Mouse (Mus musculus): Measurements from ENCODE around the gene Pisd. TPM values are rescaled to one million over a fixed set of nuclear protein-coding genes. Genes with fewer than 3 reads are reported as not detected.
A peak's percentile ranks its signal among the peaks of the same experiment; 100 is the strongest.
"Not testable (repeated sequence)": the region's sequence is repeated elsewhere in the genome, so short reads cannot be mapped to it uniquely, and the experiment has no call there.

The Pisd gene
- total RNA-seq (2021): 10 to 100 TPM; 28.5 to 29.1 TPM

DNA sequence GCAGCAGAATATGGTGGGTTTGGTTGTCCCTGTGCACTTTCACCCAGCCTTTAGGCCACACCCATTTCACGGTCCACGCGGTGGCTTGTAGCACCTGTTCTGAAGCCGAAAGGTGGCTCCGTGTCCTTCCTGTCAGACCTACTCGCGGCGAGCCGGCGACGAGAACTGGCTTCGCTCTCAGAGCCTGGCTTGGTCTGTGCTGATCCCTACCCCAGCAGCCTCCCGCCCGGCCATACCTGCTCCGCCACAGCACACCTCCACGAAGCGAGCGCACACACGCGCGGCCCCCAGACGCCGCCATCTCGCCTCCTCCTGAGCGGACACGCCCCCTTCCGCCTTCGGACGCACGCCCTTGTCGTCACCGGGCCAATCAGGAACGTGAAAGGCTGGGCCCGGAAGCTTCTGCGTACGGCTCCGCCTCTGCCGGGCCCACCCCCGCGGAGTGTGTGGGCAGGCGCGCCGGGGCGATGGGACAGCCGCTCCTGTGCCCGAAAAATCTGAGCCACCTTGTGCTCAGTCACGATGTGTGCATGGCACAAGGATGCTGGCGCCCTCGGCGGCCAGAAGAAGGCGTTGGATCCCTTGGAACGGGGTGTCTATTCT lies at the start of gene Pisd:
Gene Pisd (minus strand): TSS at position 334 of the 603 bp plus-strand sequence.
- peak; percentile 94 for DNase-seq
- intact Hi-C loops (cut with DNase I): loop anchor here (2.0 to 5.0 kb wide), 2 partner anchors 67 to 77 kb away; partner anchors contain the start of genes Depdc5 and Prr14l

DNA sequence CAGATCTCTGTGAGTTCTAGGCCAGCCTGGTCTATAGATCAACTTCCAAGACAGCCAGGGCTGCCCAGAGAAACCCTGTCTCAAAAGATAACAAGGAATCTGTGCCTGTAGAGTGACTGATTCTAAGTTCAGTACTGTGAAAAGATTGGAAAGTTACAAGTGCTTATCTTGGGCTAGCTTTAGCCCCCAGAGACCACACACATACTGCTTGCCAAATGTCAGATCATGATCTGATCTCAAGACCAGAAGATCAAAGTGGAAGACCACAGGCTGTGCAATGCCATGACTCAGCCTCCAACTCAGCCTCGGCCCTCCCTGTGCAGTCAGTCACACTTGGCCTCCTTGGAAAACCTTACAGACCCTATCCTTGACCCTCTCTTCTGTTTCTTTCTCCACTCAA lies 49.1 kb upstream of the Pisd start:
- no peak for DNase-seq
- intact Hi-C loops (cut with DNase I): no loop called here

DNA sequence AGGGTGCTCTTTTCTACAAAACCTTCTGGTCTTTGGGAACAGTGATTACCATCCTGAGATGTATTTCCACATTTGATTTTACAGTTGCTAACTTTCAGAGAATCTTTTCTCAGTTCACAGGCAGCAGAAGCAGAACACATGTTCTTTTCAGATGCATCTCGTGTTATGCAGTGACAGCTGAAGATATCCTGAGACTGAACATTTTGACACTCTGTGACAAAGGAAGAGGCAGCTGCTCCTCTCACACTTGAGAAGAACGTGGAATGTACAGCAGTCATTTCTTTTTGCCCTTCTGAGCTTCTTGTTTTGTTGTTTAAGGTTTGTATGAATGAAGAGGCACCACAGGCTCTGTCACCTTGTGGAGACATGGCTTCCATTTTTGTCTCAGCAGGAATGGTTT lies 44.6 kb upstream of the Pisd start:
- no peak for DNase-seq
- intact Hi-C loops (cut with DNase I): no loop called here

DNA sequence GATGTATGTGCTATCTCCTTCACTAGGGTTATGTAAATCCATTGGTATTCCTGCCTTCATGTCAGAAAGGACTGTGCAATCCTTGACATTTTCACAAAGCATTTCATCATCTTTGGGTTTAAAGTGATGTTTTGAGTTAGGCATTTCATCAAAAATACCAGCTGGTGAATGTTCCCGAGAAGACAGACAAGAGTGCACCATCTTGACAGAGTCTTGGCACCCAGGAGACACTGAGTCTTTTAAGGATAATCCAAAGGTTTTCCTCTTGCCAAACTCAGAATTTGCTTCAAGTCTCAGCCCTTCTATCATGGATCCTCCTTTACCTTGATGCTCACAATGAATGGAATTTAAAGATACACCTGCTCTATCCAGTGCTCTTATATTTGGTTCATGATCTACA lies 43.3 kb upstream of the Pisd start:
- intact Hi-C loops (cut with DNase I): not testable (repeated sequence)

DNA sequence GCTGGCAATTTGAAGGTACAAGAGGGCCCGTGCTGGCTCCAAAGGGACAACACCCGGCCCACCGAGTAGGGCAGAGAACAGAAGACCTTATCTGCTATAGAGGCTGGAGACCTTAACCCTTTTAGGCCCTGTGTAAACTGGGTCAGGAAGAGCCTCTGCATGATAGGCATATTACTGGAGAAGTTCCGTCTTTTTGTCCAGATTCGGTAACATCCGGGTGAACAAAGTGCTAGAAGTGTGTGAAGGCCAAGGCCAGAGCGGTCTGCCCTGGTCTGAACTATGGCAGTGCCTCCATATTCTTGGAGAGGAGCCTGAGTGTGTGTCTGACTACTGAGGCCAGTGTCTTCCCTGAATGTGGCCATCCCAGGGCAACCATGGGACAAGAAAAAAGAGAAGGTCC lies 41.6 kb upstream of the Pisd start, which contains the start of gene Gm20671:
Gene Gm20671 (minus strand): TSS at position 101 of the 400 bp plus-strand sequence.
- intact Hi-C loops (cut with DNase I): no loop called here
- DNase-seq: no peak

More for the DNA sequence above, 43.3 kb upstream of the Pisd start:
- not testable (repeated sequence) for DNase-seq

DNA sequence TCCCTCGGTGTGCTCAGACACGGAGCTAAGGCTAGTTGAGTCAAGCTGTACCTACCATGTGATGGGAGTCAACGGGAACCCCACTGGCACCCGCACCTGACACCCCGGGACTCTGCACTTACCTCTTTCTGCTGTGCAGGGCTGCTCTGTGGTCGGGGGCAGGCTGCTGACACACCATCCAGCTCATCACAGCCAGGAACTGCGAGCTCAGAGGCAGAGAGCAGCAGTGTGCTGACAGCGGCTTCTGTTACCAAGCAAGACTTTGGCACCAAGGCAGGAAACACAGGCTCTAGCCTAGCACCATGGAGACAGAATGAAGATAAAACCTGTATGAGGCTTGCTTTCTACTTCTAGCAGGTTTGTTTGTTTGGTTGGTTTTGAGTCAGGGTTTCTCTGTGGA lies 35.0 kb upstream of the Pisd start:
- intact Hi-C loops (cut with DNase I): no loop called here
- DNase-seq: no peak

DNA sequence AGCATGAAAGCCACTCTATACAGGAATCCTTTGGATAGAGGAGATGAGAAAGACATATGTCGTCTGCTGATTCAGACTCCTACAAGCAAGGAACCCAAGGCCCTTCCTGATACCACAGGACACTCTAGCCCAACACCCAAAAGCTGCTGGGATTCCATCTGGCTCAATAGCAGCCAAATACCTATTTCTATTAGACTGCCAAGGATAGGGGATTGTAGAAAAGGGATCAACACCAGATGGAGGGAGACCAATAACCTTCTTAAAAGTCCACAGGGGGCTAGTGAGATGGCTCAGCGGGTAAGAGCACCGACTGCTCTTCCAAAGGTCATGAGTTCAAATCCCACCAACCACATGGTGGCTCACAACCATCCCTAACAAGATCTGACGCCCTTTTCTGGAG lies 29.9 kb upstream of the Pisd start:
- no peak for DNase-seq
- intact Hi-C loops (cut with DNase I): no loop called here

DNA sequence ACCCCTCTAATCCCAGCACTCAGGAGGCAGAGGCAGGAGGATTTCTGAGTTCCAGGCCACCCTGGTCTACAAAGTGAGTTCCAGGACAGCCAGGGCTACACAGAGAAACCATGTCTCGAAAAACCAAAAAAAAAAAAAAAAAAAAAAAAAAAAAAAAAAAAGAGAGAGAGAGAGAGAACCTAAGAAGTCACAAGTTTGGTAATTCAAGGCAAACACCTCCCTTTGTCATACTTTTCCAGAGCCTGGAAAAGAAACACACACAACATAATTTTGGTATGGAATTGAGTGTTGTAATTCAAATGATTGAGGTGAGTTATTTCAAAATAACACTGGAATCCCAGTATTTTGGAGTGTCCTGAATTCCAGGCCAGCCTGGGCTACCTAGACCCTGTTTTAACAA lies 1.0 kb upstream of the Pisd start:
- intact Hi-C loops (cut with DNase I): loop anchor here (5.0 kb wide), 1 partner anchor 66 kb away; the partner anchor contains the start of gene Prr14l
- DNase-seq: not testable (repeated sequence)

DNA sequence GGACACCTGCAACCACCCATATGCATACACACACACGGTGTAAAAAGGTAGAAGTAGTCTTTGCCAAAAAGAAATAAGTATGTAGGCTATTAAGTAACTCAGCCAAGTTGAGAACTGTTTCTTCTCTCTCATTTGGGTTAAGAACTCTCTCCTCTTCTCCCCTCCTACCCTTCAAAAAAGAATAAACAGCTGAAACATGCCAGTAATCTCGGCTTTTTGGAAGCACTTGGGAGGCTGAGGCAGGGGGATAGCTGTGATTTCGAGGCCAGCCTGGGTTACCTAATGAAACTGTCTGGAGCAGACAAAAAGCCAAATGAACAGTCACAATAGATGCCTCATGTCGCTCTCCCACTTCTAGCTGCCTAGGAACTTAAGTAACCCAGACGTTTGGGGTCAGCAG lies 720 bp downstream of the Pisd start:
- DNase-seq: no peak
- intact Hi-C loops (cut with DNase I): loop anchor here (2.0 to 5.0 kb wide), 2 partner anchors 68 to 78 kb away; partner anchors contain the start of genes Depdc5 and Prr14l

DNA sequence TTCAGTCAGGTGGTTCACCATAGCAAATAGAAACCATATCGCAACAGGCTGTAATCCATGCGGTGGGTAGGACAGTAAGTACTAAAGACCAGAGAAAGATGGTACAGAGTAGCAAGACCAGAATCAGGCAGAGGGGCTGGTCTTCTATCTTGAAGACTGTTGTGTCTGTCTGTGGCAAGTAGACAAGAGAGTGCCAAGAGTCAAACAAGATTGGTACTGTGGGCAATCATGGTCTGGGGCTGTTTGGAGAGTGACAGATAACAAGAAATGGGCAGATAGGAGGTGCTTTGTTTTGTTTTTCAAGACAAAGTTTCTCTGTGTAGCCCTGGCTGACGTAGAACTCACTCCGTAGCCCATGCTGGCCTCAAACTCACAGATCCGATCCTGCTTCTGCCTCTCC lies 3.9 kb downstream of the Pisd start:
- intact Hi-C loops (cut with DNase I): no loop called here
- no peak for DNase-seq

DNA sequence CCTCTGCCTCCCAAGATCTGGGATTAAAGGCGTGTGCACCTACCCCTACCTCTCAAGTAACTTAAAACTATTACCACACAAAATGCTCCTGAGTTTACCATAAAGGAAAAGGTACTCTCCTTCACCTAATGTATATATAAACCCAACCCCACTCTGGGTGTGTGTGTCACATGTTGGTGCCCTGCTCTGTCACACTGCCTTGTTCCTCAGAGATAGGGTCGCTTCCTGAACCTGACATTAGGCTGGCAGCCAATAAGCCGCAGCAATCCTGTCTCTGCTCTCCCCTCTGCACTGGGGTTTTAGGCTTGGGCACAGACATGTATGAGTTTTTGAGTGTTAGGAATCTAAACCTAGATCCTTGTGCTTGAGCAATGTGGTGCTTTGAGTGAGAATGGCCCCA lies 7.3 kb downstream of the Pisd start:
- intact Hi-C loops (cut with DNase I): no loop called here
- DNase-seq: no peak

DNA sequence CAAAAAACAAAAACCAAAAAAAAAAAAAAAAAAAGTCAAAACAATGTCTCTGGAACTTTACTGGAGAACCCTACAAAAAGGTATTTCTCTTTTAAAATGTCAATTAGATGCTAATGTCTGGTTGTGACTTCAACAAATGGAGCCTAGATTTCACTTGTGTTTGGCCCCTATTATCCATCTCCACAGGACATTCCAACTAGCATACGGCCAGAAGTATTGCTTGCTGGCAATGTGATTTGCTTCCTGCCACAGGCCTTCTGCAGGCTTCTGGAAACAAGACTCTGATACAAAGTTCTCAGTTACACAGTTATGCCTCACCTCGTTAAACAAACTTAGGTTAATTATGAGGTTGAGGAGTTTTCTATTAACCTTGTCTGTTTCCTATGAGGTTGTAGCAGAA lies 13.1 kb downstream of the Pisd start:
- intact Hi-C loops (cut with DNase I): no loop called here

DNA sequence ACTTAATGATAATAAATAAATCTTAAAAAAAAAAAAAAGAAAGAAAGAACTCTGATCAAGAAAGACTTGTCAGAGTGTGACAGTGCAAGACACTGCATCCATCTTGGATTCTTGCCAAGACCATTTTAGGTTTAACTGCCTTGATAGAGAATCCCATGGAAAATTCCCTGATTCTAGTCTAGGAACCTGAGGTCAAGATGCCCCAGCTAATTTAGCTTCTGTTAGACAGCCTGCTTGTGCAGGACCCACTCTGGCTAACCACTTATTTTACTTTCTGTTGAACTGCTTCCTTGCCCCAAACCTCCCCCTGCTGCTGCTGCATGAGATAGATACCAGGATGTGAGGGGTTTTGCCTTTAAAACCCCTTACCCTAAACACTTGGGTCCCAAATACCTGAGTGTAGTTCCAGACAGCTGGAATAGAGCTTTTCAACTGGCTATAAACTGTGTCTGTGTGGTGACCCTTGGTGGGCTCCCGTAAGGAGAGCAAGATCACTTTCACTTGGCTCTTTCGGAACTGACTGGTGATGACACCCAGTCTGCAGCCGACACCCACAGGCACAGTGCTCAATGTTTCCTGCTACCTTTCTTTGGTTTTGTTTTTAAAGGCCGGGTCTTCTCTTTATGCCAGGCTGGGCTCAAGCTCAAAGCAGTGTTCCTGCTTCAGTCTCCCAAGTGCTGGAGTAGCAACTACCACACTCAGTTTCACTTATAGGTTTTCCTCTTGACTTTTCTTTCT lies 17.6 kb downstream of the Pisd start:
- intact Hi-C loops (cut with DNase I): no loop called here
- DNase-seq: no peak

More for the DNA sequence above, 13.1 kb downstream of the Pisd start:
- DNase-seq: no peak

DNA sequence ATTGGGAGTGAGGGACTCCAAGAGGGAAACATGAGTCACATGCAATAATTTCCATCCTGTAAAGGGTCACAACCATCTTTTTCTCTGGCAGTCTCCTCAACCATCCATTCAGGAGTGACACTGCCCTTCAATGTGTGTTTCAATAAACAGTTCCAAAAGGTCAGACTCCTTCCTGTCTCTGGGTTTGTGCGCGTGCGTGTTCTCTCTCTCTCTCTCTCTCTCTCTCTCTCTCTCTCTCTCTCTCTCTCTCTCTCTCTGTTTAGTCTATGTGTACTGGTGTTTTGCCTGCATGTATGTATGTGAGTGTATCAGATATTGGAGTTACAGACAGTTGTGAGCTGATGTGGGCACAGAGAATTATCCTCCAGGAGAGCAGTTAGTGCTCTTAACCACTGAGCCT lies 18.4 kb downstream of the Pisd start:
- no peak for DNase-seq
- intact Hi-C loops (cut with DNase I): no loop called here

DNA sequence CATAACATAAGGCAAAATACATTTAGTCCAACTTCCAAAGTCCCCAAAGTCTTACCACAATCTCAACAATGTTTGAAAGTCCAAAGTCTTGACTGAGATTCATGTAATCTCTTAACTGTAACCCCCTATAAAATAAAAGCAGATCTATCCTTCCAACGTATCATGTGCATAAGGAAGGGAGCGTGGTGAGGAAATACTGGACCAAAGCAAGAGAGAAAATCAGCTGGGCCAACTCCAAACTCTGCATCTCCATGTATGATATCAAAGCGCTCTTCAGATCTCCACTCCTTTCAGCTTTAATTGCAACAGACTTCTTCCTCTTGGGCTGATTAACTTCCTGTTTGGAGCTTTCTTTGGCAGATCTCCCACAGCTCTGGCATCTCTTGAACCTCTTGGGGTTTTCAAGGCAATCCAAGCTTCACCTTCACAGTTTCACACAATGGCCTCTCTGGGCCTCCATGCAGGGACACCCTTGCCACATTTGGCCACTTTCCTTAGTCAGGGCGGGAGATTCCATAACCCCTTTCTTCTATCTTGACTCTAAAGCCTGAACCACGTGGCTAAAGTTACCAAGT lies 23.8 kb downstream of the Pisd start:
- DNase-seq: peak; percentile 19 to 20
- intact Hi-C loops (cut with DNase I): no loop called here

DNA sequence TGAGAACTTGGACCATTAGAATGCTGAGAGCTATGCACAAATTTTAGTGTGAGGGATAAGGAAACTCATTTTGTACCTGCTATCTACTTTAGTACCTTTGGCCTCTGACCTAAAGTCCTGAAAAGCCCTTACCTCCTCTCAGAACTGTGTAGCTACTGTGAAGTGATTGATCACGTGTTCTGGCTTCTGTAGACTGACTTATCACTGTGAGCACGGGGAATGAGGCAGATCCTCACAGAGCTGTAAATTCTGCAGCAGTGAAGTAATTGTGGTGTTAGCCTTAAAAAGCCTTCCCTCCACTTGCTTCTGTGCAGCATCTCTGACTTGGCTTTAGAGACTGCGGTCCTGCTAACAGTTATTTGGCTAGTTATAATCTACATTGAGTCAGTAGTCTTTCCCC lies 24.7 kb downstream of the Pisd start:
- intact Hi-C loops (cut with DNase I): no loop called here
- DNase-seq: no peak

DNA sequence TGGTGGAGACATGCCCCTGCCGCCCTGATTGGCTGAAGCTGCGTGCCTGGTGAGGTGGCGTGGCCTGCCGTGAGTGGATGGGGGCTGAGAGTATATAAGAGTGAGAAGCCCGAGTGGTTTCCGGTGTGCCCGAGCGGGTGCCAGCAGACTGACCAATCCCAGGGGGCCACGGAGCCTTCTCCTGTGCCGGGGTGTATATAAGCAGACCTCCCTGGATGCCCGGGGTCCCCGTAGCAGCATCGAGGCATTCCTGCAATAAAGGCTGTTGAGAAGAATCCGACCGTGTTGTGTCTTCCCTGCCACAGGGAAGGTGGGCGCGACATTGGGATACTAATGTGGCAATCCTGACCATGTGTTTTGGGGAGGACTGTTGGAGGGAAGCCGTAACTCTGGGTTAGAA lies 25.1 kb downstream of the Pisd start:
- intact Hi-C loops (cut with DNase I); DNase-seq: not testable (repeated sequence)

DNA sequence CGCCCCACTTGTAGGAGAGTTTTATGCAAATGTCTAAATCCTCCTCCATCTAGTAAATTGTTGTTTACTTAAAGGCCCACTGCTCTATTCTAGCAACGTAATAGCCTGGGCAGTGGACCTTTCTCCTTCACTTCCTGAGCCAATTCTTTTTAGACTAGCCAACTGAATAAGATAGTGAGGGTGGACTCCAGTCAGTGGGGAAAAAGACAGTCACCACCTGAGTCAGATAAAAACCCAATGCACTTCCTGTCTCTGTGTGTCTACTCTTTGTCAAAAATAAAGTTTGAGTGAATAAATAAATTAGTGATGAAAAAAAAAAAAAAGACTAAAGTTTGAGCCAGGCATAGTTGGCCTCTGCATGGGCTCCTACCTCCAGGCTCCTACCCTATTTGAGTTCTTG lies 25.8 kb downstream of the Pisd start:
- DNase-seq: no peak

DNA sequence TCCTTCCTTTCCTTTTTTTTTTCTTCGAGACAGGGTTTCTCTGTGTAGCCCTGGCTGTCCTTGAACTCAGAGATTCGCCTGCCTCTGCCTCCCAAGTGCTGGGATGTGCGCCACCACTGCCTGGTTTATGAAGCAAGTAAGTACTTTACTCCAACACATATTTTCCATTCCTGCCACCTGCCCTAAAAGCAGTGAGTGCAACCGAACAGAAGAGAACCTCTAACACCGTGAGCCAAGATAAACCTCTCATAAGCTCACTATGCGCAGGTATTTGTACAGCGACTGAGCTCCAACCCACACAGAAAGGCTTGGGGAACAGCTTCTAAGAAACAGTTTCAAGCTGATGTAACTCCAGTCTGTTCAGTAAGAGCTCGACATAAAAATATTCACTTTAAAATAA lies 29.3 kb downstream of the Pisd start:
- intact Hi-C loops (cut with DNase I): no loop called here
- DNase-seq: no peak

More for the DNA sequence above, 25.8 kb downstream of the Pisd start:
- intact Hi-C loops (cut with DNase I): no loop called here

DNA sequence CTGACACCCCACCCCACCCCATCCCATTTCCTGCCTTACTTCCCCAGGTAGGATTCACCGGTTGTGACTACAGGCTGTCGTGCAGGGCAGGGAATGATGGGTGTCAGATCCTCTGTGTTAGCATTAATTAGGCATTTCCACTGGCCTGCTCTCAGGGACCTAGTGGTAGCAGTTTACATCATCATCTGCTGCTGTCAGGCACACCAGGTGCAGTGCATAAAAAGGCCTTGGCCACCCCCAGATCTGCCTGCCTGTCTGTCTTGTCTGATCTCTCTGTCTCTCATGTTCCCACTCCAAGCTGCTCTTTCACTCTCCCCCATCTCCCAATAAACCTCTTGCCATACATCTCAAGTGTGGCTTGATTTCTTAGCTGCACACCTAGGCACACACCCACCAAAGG lies 33.7 kb downstream of the Pisd start:
- intact Hi-C loops (cut with DNase I): no loop called here
- no peak for DNase-seq

DNA sequence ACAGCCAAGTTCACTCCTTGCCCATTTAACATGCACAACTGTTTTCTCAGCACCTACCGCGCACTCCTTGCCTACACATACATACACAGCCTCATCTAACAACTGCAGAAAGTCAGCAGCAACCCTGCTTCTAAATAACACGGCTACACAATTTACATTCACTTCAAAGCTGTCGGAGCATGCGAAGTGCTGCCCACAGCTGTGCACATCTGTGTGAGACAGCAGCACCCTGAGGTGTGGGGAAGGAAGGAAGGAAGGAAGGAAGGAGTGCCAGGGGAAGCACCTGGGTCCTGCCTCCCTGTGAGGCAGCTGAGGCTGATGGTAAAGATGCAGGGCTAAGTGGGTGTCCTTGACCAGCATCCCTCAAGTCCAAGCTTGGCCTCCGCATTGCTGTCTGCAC lies 36.5 kb downstream of the Pisd start:
- DNase-seq: no peak
- intact Hi-C loops (cut with DNase I): loop anchor here (1.0 kb wide), 1 partner anchor 33 kb away; no protein-coding TSS in a partner anchor
